Mouse (Mus musculus) layer of hippocampus, adult 8-10 months (tissue): Measurements from ENCODE around the gene Vmn2r-ps130. TPM values are rescaled to one million over a fixed set of nuclear protein-coding genes. Genes with fewer than 3 reads are reported as not detected.
"Not testable (repeated sequence)": the region's sequence is repeated elsewhere in the genome, so short reads cannot be mapped to it uniquely, and the experiment has no call there.

Source experiments
- DNase-seq, 2 experiments: peaks; one replicate each; pipeline ENCODE4 v3.0.0; 2022; ENCODE audit warnings: low spot score in 2 of 2
- total RNA-seq, 4 experiments: library from RNA; stranded (reverse); gene quantifications; 2 replicates each; pipeline ENCODE4 v1.2.4; 2022

Gene Vmn2r-ps130
- not detected for total RNA-seq

- not testable (repeated sequence) for DNase-seq
These were observed at the start of gene Vmn2r-ps130 for GRCm38 (mm10) chr17:23060866-23061265. TSS of gene Vmn2r-ps130 (plus strand) at chr17:23061166.

Other genes starting within 250 kb of the Vmn2r-ps130 start
- 10 to 100 TPM; 10.5 to 13.3 (median 11.9) TPM for gene Zfp945, start 194.0 kb upstream of the Vmn2r-ps130 start, total RNA-seq
- gene Vmn2r113, start 118.2 kb upstream of the Vmn2r-ps130 start, total RNA-seq: not detected
- gene Zfp40, start 132.1 kb downstream of the Vmn2r-ps130 start, total RNA-seq: 10 to 100 TPM; 19.5 to 27.8 (median 22.1) TPM